Mouse (Mus musculus): ENCODE data around the gene Clcn2. TPM values are rescaled to one million over a fixed set of nuclear protein-coding genes. Genes with fewer than 3 reads are reported as not detected.

Gene Clcn2
- total RNA-seq, 4 experiments from 2014 or later = 0.68 to 1.2 (median 1.1) TPM

GRCm38 (mm10) chr16:20723247-20723646 lies 5.7 kb upstream of the Clcn2 start:
- no peak for DNase-seq (ENCODE audit: low spot score in 2 of 2)

DNA sequence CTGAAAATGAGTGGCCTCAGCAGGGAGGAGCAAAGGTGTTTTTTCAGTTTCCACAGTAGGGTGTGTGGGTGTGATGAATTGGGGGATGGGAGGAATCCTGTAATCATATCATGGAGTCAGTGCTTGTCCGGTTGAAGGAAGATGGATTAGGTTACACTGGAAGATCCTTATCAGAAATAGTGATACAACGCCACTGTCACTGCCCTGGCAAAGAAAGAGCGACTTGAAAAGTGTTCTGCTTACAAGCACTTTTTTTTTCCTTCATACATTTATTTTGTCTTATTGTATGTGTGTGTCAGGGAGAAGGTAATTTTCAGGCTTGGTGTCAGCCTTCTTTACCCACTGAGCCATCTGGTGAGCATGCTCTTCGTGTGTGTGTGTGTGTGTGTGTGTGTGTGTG lies 5.2 kb upstream of the Clcn2 start:
- DNase-seq (ENCODE audit: low spot score in 2 of 2) = no peak

- DNase-seq (ENCODE audit: low spot score in 2 of 2) = no peak
These were observed 4.3 kb upstream of the Clcn2 start for GRCm38 (mm10) chr16:20721808-20722207.

- DNase-seq (ENCODE audit: low spot score in 2 of 2) = no peak
These were observed 578 bp upstream of the Clcn2 start for GRCm38 (mm10) chr16:20717978-20718670.

DNA sequence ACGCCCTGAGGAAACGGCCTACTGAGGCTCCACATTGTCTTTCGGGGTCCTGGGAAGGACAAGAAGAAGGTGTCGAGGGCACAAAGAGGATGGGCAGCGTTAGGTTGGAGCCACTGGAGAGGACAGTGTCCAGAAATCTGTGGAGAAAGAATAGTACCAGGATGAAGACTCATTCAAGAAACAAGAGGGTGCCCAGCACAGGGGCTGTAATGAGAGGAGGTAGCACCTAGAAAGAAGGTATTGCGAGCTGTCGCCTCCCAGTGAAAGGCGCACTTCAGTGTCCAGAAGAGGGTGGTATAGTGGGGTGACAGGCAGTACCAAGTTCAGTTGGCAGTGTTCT lies 735 bp downstream of the Clcn2 start:
- no peak for DNase-seq (ENCODE audit: low spot score in 2 of 2)

DNA sequence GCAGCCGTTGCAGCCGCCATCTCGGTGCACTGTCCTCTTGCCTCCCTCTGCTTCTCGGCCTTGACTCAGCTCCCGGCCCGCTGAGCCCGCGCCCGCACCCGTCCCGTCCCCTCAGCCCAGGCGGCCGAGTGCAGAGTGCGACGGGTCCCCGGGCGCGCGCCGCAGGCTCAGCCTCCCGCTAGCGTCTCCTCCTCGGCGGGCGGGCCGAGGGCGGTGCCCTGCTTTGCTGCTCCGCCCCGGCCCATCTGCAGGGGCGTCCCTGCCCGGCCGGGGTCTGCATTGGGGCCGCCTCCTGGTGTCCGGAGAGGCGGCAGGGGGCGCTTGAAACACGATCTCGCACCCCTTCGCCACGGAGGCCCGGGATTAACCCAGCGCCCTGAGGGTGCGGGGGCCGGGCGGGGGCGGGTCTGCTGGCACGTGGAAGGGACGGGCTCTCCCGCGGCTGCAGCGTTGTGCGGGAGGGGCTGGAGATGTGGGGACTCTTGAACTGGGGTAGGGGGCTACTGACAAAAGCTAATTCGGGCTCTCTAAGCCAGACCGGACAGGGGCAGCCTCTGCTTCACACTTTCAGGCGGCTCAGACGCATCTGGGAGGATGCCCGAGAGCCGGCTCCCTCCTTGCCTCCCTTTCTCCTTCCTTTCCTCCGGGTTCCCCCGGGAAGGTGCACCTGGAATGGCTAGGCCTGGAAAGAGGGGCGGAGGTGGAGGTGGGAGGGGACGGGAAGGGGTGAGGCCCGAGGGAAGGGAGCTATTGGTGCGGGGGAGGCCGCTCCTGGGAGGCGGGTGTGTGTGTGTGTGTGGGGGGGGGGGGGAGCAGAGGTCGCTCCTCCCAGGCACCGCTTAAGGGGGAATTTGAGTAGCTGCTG lies 1.3 kb downstream of the Clcn2 start:
- DNase-seq (ENCODE audit: low spot score in 2 of 2) = peak in 1 of 2 experiments; percentile 62

DNA sequence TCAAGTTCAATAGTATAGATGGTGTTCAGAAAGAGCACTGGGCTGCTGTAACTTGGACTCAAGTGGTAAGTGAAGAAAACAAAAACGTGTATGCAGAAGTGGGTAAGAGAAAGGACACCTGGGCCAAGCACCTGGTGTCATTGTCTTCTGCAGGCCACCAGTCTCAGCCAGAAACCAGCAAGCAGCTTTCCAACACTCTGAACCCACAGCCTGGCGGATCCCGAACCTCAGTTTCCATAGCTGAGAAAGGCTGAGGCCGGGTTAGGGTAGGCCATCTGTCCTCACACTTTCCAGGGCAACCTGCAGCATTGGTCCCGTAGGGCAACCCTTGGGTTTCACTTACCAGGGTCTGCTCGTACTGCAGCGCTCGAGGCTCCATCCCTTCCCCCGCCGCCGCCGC lies 2.0 kb downstream of the Clcn2 start:
- DNase-seq (ENCODE audit: low spot score in 2 of 2) = no peak

DNA sequence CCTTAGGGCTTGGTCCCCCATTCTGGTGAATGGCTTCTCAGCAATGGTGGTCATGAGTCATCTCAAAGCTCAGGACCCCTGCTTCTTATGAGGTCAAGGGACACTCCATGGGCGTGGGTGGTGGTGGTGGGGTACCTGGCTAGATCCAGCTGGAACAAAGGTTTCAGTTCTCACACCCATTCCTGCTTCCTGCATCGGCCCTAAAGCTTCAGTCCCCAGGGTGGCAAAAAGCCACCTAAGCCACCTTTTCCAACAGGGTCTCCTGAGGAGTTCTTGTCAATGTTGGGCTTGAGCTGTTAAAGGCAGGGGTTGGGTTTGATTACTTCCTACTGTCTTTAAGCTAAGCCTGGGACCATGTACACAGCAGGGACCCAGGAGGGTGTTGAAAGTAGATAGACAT lies 2.4 kb downstream of the Clcn2 start:
- DNase-seq (ENCODE audit: low spot score in 2 of 2) = no peak

DNA sequence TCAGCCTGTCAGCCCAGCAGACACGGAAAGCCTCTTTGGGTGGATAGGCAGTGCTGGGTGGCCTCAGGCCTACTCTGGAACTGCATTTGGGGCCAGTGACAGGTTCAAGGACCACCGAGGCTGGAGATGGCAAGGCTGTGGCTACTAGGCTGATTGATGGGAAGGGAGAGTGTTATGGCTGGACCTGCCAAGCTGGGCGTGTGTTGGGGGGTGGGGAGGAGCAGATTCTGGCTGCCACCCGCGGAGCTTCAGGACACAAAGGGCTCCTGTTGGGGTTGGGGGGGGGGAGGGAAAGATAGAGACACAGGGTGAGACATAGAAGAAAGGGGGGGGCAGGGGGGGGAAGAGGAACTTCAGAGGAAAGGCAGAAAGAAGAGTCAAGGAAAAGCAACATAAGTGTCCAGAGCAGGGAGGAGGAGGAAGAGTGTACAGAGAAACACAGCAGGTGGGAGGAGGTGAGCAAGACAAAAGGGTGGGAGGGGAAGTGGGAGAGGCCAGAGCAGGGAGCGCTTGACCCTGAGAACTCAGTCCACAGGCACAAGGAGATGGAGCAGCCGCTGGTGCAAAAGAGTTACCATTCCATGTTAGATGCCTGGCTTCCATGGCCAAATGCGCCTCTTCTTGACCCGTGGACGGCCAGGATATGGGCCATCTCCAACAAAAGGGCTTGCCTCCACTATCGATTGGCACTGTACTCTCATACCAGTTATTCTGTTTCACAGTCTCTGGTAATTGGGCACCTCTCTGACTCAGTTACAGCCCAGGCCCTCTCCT lies 3.1 kb downstream of the Clcn2 start:
- DNase-seq (ENCODE audit: low spot score in 2 of 2) = no peak

GRCm38 (mm10) chr16:20712889-20713288 lies 4.7 kb downstream of the Clcn2 start:
- DNase-seq (ENCODE audit: low spot score in 2 of 2) = no peak

DNA sequence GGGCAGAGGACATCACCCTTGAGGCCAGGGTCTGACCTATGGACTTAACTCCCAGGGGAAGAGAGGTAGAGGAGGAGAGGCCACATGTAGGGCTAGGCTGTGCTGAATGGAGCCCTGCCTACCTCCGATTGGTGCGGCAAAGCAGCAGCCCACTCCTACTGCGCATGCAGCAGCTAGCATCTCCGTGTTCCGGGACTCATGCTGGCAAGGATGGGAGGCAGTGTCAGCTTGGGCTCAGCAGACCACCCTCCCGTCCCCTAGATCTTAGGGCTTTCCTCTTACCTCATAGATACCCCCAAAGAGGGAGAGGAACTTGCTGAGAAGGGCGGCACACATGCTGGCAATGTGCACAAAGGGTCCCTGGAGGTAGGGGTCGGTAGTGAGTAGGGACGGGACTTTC lies 5.4 kb downstream of the Clcn2 start:
- DNase-seq (ENCODE audit: low spot score in 2 of 2) = no peak

DNA sequence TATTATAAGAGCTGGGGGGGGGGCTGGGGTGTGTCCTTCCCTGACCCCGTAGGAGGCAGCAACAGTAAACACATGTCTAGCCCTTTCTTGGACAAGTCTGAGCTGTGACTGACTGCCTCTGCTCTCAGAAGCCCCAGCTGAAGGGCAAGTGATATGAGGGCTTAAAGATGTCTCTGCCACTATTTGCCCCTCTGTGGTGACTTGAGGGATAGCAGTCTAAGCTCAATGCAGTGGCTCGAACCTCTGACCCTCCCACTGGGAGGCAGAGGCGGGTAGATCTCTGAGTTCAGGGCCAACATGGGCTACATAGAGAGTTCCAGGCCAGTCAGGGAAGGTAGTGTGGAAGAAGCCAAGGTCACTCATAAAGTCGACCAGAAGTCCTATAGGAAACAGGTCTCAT lies 6.7 kb downstream of the Clcn2 start:
- DNase-seq (ENCODE audit: low spot score in 2 of 2) = no peak

GRCm38 (mm10) chr16:20710370-20710769 lies 7.2 kb downstream of the Clcn2 start:
- no peak for DNase-seq (ENCODE audit: low spot score in 2 of 2)

DNA sequence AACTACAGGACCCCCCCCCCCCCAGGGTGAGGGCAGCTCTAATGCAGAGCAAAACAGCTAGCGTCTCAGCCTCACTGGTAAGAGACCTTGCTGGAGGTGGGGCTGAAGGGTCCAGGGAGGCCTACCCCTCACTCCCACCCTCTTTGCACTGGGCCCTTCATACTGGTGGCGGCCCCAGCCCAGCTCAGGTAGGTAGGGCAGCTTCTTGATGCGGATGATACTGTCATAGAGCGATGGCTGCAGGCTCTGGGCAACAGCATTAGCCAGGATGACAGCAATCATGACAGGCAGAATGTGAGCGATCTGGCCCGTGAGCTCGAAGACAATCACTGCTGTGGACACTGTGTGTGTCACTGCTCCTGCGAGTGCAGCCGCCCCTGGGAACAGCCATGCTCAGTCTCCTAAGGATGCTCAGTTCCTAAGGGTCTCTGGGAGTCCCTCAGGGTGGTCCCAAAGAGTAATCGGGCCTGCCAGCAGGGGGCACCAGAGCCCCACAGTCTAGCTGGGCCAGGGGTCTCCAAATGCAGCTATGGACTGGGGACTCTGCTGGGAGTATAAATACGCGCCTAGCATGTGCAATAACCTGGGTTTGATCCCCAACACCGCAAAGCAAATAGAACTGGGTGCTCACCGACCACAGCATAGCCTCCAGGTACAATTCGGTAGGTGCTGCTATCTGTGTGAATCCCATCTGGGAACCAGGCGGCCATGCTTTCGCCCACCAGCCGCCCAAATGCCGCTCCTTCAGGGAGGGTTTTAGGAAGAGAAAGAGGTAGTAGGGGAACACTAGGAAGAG lies 8.4 kb downstream of the Clcn2 start:
- DNase-seq (ENCODE audit: low spot score in 2 of 2) = no peak

DNA sequence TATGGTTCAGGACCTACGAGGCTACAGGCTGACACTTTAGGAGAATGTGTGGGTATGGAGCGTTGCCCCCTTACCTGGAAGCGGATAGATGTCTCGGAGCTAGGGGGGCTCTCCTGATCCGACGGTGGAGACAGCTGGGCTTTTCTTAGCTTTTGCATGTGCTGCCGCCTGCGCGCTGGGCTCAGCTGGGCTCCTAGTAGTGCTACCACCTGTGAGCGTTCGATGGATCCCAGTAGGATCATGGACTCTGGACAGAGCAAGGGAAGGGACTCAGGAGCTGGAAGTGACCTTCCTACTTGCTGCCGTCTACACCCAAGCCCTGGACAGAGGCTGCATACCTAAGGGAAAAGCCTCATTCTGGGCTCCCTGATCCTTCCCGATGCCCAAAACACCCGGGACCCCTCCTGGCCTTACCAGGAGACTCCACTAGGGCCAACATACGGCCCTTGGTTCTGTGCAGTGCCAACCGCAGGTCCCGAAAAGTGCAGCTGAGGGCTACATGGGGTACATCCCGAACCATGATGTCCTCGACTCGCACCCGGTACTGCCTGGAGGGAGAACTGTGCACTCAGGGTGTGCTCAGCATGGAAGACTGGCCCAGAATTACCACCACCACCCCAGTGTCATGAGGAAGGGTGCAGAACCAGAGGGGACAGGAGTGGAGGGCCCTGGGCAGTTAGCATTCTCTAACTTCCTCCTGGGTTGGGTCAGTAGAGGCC lies 9.2 kb downstream of the Clcn2 start:
- no peak for DNase-seq (ENCODE audit: low spot score in 2 of 2)

DNA sequence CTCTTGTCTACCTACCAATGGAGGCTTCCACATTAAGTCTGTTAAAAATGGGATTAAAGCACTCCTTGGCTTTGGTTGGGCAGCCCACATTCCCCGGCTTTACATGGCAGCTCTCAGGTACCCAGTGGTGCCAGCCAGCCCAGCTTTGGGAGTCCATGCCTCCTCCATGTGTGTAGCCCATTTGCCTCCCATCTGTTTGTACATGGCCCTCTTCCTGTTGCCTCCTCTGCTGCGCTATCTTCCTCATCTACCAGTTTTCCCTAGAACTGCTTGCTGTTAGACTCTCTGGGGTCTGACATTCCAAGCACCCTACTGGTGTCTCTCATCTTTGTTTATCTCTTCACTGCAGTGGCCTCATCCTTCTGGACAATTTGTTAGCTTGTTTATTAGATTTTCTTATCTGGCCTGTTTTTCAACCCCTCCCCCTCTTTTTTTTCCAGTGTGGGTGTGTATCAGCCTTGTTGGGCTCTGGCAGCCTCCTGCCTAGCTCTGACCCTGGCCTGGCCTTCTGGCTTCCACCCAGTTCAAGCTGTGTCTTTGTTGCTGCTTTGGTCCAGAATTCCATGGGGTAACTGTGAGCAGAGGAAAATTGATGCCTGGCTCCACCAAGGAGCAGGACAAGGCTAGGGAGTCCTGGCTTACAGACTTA lies 11.0 kb downstream of the Clcn2 start:
- no peak for DNase-seq (ENCODE audit: low spot score in 2 of 2)

DNA sequence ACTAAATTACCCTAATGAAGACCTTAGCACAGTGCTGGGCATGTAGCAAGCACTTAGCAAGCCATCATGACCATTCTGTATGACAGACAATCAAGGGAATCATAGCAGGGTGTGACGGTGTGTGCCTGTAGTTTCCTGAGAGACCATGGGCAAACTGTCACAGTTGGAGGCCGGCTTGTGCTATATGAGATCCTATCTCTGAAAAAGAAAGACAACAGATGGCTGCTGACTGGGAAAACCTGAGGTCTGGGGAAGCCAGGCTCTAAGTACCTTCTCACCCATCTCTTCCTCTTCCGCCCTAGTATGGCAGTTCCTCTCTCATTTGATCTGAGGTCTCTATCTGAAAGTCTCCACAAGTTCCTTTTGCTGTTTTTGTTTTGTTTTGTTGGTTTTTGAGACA lies 11.8 kb downstream of the Clcn2 start:
- DNase-seq (ENCODE audit: low spot score in 2 of 2) = no peak

DNA sequence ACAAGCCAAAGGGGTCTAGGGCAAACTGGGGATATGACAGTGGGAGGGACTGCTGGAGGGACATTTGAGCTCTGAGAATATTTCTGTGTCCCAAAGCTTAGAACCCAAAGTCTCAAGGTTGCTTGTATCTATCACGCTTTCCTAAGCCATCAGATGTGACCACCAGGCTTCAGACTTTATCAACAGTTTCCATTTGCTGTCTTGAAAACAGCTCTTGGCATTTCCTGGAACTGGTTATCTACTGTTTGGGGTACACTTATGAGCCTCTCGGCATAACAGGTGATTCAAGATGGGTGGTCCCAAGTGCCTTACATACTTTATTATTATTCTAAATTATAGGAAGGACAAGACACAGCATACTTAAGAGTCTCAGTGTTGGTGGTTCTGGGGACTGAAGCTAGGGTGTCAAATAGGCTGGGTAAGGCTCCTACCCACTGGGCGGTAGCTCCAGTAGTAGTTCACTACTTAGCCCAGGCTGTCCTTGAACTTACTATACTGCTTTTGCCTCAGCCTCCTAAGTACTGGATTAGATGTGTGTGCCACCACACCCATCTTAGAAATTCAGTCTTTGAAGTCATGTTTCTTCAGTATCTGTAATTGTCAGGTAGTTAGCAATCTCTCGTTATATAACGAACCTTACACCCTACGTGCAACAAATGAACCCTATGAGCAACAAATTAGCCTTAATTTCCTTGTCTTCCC lies 13.7 kb downstream of the Clcn2 start:
- DNase-seq (ENCODE audit: low spot score in 2 of 2) = no peak

DNA sequence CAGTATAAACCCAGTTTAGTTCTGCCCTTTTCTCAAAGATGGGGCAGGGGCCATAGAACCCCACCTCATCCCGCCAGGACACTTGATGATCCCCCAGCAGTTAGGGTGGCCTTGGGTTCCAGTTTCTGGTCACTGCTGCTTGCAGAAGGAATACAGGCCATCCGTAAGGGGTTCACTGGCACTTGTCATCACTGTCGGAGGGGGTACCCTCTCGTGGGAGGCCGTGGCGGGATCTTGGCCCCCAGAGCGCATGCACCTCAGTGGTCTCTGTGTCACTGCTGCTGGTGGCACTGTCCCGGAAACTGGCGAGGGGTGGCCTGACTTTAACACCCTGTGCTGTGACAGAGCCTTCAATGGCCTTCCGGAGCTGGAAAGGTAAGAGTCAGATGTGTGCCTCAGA lies 14.5 kb downstream of the Clcn2 start:
- no peak for DNase-seq (ENCODE audit: low spot score in 2 of 2)

DNA sequence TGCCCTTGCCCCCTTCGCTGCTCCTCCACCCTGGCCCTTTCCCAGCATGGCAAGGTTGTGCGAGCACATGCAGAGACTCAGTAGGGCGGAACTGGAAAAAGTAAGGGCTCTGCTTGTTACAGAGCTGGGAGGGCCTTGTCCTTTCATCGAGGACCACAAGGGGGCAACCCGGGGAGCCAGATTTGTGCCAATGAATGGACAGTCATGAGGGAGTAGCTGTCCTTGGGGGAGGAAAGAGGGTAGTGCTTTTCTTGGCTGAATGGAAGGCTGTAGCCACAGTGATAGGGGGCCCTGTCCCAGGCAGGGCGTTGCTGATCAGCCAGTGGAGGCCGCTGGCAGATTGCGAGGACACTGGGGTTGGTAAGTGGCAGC lies 15.0 kb downstream of the Clcn2 start:
- DNase-seq (ENCODE audit: low spot score in 2 of 2) = no peak

Measured in gastrocnemius, adult 8-10 months (tissue).